Mouse (Mus musculus) heart, postnatal 0 days (tissue): ENCODE data around the gene Grid2.

ENCODE experiments used
- CTCF ChIP-seq: IDR thresholded peaks from 2 replicates; pipeline ENCODE4 v1.5.1; 2016; ENCODE audit warnings: antibody characterized with exemption, control low read depth, low read depth
- EP300 ChIP-seq: IDR thresholded peaks from 2 replicates; pipeline ENCODE4 v1.6.1; 2016; ENCODE audit warnings: antibody characterized with exemption, low read depth

GRCm38 (mm10) chr6:64327876-64328275, 1072.2 kb downstream of the Grid2 start:
- TF ChIP-seq CTCF, result peak; percentile 19; the same call in 1 of the 2 replicates
- no peak for TF ChIP-seq EP300
